Mouse (Mus musculus) kidney, embryonic 16.5 days (tissue): ENCODE results near the gene Ano5. TPM values are rescaled to one million over a fixed set of nuclear protein-coding genes. Genes with fewer than 3 reads are reported as not detected.

Experiments used
- ATAC-seq: fragments of 200-750 bp; cut with Nextera tagmentation; 2 replicates; pipeline ENCODE4 v1.8.0; 2017; ENCODE audit warnings: moderate TSS enrichment; ENCODE audit not compliant: low FRiP score, low TSS enrichment
- H3K27ac ChIP-seq: fragments of 300-500 bp; sonication (generic); 2 replicates; pipeline ENCODE4 v1.5.1; 2014; ENCODE audit warnings: low read length
- H3K27me3 ChIP-seq: fragments of 300-500 bp; sonication (generic); 2 replicates; pipeline ENCODE4 v1.6.1; 2014; ENCODE audit warnings: low read length, control low read depth, mixed read lengths; ENCODE audit not compliant: insufficient read depth
- H3K36me3 ChIP-seq: fragments of 300-500 bp; sonication (generic); 2 replicates; pipeline ENCODE4 v1.6.1; 2014; ENCODE audit warnings: low read length, control low read depth, mixed read lengths; ENCODE audit not compliant: insufficient read depth
- H3K4me1 ChIP-seq: fragments of 300-500 bp; sonication (generic); 2 replicates; pipeline ENCODE4 v1.6.1; 2014; ENCODE audit warnings: low read length, control low read depth, mixed read lengths; ENCODE audit not compliant: insufficient read depth
- H3K4me2 ChIP-seq: fragments of 300-500 bp; sonication (generic); replicated peaks from 2 replicates; pipeline ENCODE4 v1.6.1; 2014; ENCODE audit warnings: low read depth, low read length
- H3K4me3 ChIP-seq: fragments of 300-500 bp; sonication (generic); 2 replicates; pipeline ENCODE4 v1.5.1; 2014; ENCODE audit warnings: mild to moderate bottlenecking, low read length
- H3K9ac ChIP-seq: fragments of 300-500 bp; sonication (generic); replicated peaks from 2 replicates; pipeline ENCODE4 v1.6.1; 2014; ENCODE audit warnings: low read length
- H3K9me3 ChIP-seq: fragments of 300-500 bp; sonication (generic); 2 replicates; pipeline ENCODE4 v1.6.1; 2016; ENCODE audit warnings: low read length, control low read depth
- WGBS: fragments of 180-500 bp; shearing (Covaris S2); extraction: QIAGEN DNeasy Blood & Tissue Kit; methylation state at CpG from one replicate; pipeline ENCODE4 v1.1.7; 2014; 5-methylcytosine and 5-hydroxymethylcytosine counted together
- polyA plus RNA-seq: library from polyadenylated mRNA; unstranded; fragments of >200 nt; fragmentation: Nextera tagmentation; extraction: Ambion mirVana; gene quantifications from 2 replicates; pipeline ENCODE4 v1.2.1, GENCODE M21; 2015

Ano5 gene
- polyA plus RNA-seq, 1 experiment from 2014 or later = 0.57 TPM

GRCm38 (mm10) chr7:51627001-51627631, 116.3 kb downstream of the Ano5 start:
- Histone ChIP-seq H3K27me3 (peaks cover 81% of the 10 kb centered on the region), H3K9ac (no peak overlapping the region)
- ATAC-seq = no peak

DNA sequence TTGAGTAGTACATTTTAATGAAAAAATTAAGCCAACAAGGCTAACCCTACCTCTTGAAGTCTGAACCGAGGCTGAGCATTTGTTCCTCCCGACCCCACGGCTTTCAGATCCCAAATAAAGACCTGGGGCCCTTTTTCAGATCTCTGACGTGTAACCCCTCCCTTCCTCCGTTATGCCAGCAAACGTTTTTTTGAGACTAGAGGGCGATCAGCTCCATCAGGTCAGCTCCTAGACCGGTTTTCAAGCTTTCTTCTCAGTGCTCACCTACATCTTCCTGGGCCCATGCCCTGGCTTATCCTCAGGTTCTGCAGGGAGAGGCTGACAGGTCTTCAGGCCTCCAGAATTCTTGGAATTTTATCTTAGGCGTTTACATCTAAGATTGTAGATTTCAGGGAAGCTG, 116.8 kb downstream of the Ano5 start:
- Histone ChIP-seq H3K9ac (no peak overlapping the region), H3K4me3 (no peak overlapping the region), H3K9me3 (no peaks in the 10 kb centered on the region), H3K27me3 (peaks cover 80% of the 10 kb centered on the region), H3K4me1 (no peaks in the 10 kb centered on the region; the same call in 1 of the 2 replicates), H3K27ac (no peak overlapping the region), H3K4me2 (no peak overlapping the region), H3K36me3 (no peaks in the 10 kb centered on the region)
- no peak for ATAC-seq
- 2% methylated on average over 9 of the region's 9 CpGs for WGBS

More at GRCm38 (mm10) chr7:51627001-51627631, 116.3 kb downstream of the Ano5 start:
- H3K4me1 ChIP-seq = no peaks in the 10 kb centered on the region; the same call in 1 of the 2 replicates
- no peak overlapping the region for H3K4me2 ChIP-seq
- no peak overlapping the region for H3K4me3 ChIP-seq
- H3K27ac ChIP-seq = no peak overlapping the region
- 1% methylated on average over 26 of the region's 26 CpGs for WGBS
- H3K9me3 ChIP-seq = no peaks in the 10 kb centered on the region
- H3K36me3 ChIP-seq = no peaks in the 10 kb centered on the region

- H3K4me3 ChIP-seq = no peak overlapping the region
- H3K36me3 ChIP-seq = no peaks in the 10 kb centered on the region
- H3K27me3 ChIP-seq = peaks cover 84% of the 10 kb centered on the region
- no peak for ATAC-seq
- H3K9ac ChIP-seq = no peak overlapping the region
- H3K27ac ChIP-seq = no peak overlapping the region
- H3K9me3 ChIP-seq = no peaks in the 10 kb centered on the region
- H3K4me2 ChIP-seq = no peak overlapping the region
- WGBS = 4% methylated on average over 9 of the region's 9 CpGs
- H3K4me1 ChIP-seq = no peaks in the 10 kb centered on the region; the same call in 1 of the 2 replicates
Measured at GRCm38 (mm10) chr7:51628349-51628748, 117.5 kb downstream of the Ano5 start.

GRCm38 (mm10) chr7:51629206-51629605, 118.4 kb downstream of the Ano5 start:
- no peak overlapping the region for H3K9ac ChIP-seq
- 6% methylated on average over 3 of the region's 3 CpGs for WGBS
- H3K27ac ChIP-seq = no peak overlapping the region
- H3K4me1 ChIP-seq = no peaks in the 10 kb centered on the region; the same call in 1 of the 2 replicates
- no peaks in the 10 kb centered on the region for H3K9me3 ChIP-seq
- no peak overlapping the region for H3K4me3 ChIP-seq
- H3K36me3 ChIP-seq = no peaks in the 10 kb centered on the region
- peaks cover 79% of the 10 kb centered on the region for H3K27me3 ChIP-seq
- no peak for ATAC-seq
- H3K4me2 ChIP-seq = no peak overlapping the region

GRCm38 (mm10) chr7:51631171-51631570, 120.3 kb downstream of the Ano5 start:
- ATAC-seq = no peak
- Histone ChIP-seq H3K27me3 (peaks cover 67% of the 10 kb centered on the region), H3K36me3 (no peaks in the 10 kb centered on the region), H3K4me1 (no peaks in the 10 kb centered on the region), H3K4me2 (no peak overlapping the region), H3K9ac (no peak overlapping the region), H3K9me3 (no peaks in the 10 kb centered on the region), H3K4me3 (no peak overlapping the region), H3K27ac (no peak overlapping the region)
- WGBS = 66% methylated on average over 3 of the region's 3 CpGs

GRCm38 (mm10) chr7:51632543-51633229, 121.9 kb downstream of the Ano5 start:
- Histone ChIP-seq H3K36me3 (no peaks in the 10 kb centered on the region), H3K9ac (no peak overlapping the region), H3K4me2 (no peak overlapping the region), H3K4me1 (no peaks in the 10 kb centered on the region), H3K4me3 (no peak overlapping the region), H3K27me3 (peaks cover 52% of the 10 kb centered on the region), H3K9me3 (no peaks in the 10 kb centered on the region), H3K27ac (no peak overlapping the region)
- WGBS = 9% methylated on average over 9 of the region's 9 CpGs
- no peak for ATAC-seq

DNA sequence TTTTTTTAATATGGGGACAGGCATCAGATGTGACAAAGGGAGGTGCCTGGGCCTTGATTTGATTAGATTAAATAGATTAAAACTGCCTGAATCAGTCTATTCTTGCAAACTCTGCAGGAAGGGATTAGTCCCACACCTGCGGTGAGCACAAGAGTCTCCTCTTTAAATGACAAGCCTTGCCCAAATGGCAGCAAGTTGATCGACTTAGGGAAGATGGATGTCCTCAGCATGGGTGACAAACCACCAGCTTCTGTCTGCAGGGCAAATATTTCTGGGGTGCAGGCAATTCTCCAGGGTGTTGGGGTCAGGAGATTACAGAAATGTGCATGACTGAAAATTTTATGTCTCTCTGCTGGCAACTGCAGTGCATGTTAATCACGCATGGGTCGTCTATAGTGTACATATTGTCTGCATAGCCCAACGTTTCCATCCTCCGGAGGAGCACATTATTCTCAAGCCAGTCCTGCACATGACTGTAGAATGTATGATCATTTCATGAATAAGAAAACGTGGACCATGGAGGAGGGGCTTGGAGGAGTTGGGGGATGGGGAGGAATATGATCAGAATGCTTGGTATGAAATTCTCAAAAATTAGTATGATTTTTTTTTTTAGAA, 122.5 kb downstream of the Ano5 start:
- no peak overlapping the region for H3K27ac ChIP-seq
- ATAC-seq = no peak
- WGBS = 10% methylated on average over 7 of the region's 7 CpGs
- H3K27me3 ChIP-seq = peaks cover 47% of the 10 kb centered on the region
- H3K9me3 ChIP-seq = no peaks in the 10 kb centered on the region
- H3K9ac ChIP-seq = no peak overlapping the region
- H3K4me3 ChIP-seq = no peak overlapping the region
- no peaks in the 10 kb centered on the region for H3K4me1 ChIP-seq
- H3K36me3 ChIP-seq = no peaks in the 10 kb centered on the region
- no peak overlapping the region for H3K4me2 ChIP-seq

Other genes with a start within 250 kb of the Ano5 start
- not detected in 2 replicates for gene Slc17a6, start 111.0 kb downstream of the Ano5 start, polyA plus RNA-seq